Comparison of ENCODE assay signal across 7 mouse cellular contexts in the genomic region with DNA sequence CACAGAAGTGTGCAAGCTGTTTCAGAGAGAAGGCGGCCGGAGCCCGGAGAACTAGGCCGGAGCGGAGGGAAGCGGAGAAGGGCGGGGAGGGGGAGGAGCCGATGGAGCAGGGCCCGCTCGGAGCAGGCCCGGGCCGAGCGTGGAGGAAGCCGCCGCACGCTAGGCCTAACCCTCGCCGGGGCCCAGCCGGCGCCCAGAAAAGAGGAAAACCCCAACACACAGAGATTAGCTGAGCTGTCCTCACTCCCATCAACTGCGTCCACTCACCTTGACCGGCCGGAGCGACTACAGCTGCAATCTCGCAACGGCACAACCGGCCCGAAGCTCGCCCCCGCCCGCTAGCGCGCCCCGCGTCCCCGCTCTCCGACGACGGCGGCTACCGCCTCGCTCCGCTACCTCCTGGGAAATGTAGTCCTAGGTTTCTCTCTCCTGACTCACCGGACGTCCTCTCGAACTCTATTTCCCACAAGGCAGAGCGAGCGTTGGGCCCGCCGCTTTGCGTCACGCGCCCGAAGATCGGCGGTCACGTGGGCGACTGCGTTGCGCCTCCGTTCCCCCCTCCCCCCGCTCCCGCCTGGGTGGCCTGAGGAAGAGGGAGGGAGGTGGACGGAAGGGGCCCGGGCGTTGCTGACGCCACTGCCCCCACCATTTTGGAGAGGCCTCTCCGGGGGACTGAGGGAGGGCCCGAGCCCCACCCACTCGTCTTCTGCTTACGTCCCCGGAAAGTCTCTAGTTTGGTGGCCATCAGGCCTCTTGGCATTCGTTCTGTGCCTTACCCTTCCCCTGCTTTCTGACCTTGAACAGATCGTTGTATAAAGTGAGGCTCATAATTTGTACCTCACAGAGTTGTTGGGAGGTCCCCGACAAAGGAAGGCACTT. TPM values are rescaled to one million over a fixed set of nuclear protein-coding genes. Genes with fewer than 3 reads are reported as not detected.
DNase-seq lines count a peak whose midpoint lies in the region; ATAC-seq lines count a peak whose summit lies in the region.

Gene Thrap3, minus strand, starts transcription at position 458 of the 879 bp plus-strand sequence.

- H3K4me2 ChIP-seq in intestine, embryonic 16.5 days (ENCODE audit: low read depth, low read length), result peak within 1 kb of the TSS; percentile 83
- H3K4me2 ChIP-seq in midbrain, embryonic 11.5 days, result peak within 1 kb of the TSS; percentile 76

- H3K27ac ChIP-seq in intestine, embryonic 16.5 days (ENCODE audit: low read length), result peak within 1 kb of the TSS; percentile 98
- H3K27ac ChIP-seq in midbrain, embryonic 11.5 days (ENCODE audit: low read depth, low read length), result peak within 1 kb of the TSS; percentile 92

- H3K4me3 ChIP-seq in intestine, embryonic 16.5 days (ENCODE audit: low read length), result peak within 1 kb of the TSS; percentile 76
- peak within 1 kb of the TSS; percentile 83 for H3K4me3 ChIP-seq in midbrain, embryonic 11.5 days (ENCODE audit: low read depth, low read length)

- under 1% methylated on average over 74 of the region's 75 CpGs for WGBS in intestine, embryonic 16.5 days
- under 1% methylated on average over 73 of the region's 75 CpGs for WGBS in midbrain, embryonic 11.5 days

- intact Hi-C loops in left cerebral cortex, postnatal 36 days (cut with DNase I), result no loop called here

- peak; percentile 99 for ATAC-seq in intestine, embryonic 16.5 days
- ATAC-seq in midbrain, embryonic 11.5 days (ENCODE audit: low FRiP score), result peak; percentile 99

- H3K9me3 ChIP-seq in intestine, embryonic 16.5 days (ENCODE audit: control insufficient read depth, low read length), result no peaks in the 10 kb centered on the region
- no peaks in the 10 kb centered on the region for H3K9me3 ChIP-seq in midbrain, embryonic 11.5 days (ENCODE audit: control insufficient read depth, low read length)

- peak within 1 kb of the TSS; percentile 93 for H3K9ac ChIP-seq in intestine, embryonic 16.5 days (ENCODE audit: low read depth, low read length)
- peak within 1 kb of the TSS; percentile 92 for H3K9ac ChIP-seq in midbrain, embryonic 11.5 days (ENCODE audit: low read length)

- no peaks in the 10 kb centered on the region for H3K27me3 ChIP-seq in intestine, embryonic 16.5 days (replicated peaks; ENCODE audit: control insufficient read depth, insufficient read depth, low read length)
- H3K27me3 ChIP-seq in midbrain, embryonic 11.5 days (ENCODE audit: control insufficient read depth, insufficient read depth, low read length), result no peaks in the 10 kb centered on the region

- no peaks in the 10 kb centered on the region for H3K36me3 ChIP-seq in intestine, embryonic 16.5 days (ENCODE audit: control insufficient read depth, insufficient read depth, low read length)
- H3K36me3 ChIP-seq in midbrain, embryonic 11.5 days (ENCODE audit: control insufficient read depth, insufficient read depth, low read length), result peaks cover 2% of the 10 kb centered on the region; the same call in 1 of the 2 replicates

- peaks cover 36% of the 10 kb centered on the region for H3K4me1 ChIP-seq in intestine, embryonic 16.5 days (ENCODE audit: control insufficient read depth, insufficient read depth, low read length)
- H3K4me1 ChIP-seq in midbrain, embryonic 11.5 days (ENCODE audit: control insufficient read depth, insufficient read depth, low read length), result peaks cover 13% of the 10 kb centered on the region

- DNase-seq in adrenal gland, adult 8-10 months, result peak; percentile 99
- peak; percentile 98 for DNase-seq in embryo, embryonic 9.5 days (ENCODE audit: extremely low spot score)
- DNase-seq in gastrocnemius, postnatal 4 days (ENCODE audit: low spot score in 2 of 2), result peak; percentile 99
- peak; percentile 99 for DNase-seq in left cerebral cortex, postnatal 36 days (ENCODE audit: low spot score in 2 of 2)
- peak; percentile 99 for DNase-seq in midbrain, embryonic 11.5 days (ENCODE audit: low spot score, missing footprints)
- DNase-seq in skeletal muscle tissue, adult 2 months (ENCODE audit: low read depth, low spot score), result peak; percentile 99

RNA-seq across cellular contexts. Expression of gene Thrap3, which starts in this region (rescaled TPM):
- total RNA-seq in adrenal gland, adult 8-10 months (2022), result 100 to 1,000 TPM; 203 to 250 (median 221) TPM
- total RNA-seq in gastrocnemius, postnatal 4 days (2021), result 100 to 1,000 TPM; 182 to 188 TPM
- 132 and 141 TPM in 2 replicates for polyA plus RNA-seq in intestine, embryonic 16.5 days (2015; fragmentation: Nextera tagmentation; extraction: Ambion mirVana)
- 100 to 1,000 TPM; 134 to 159 TPM for total RNA-seq in left cerebral cortex, postnatal 36 days (2021)
- polyA plus RNA-seq in midbrain, embryonic 11.5 days (2014; fragmentation: Nextera tagmentation; extraction: Ambion mirVana), result 192 and 219 TPM in 2 replicates

Comparison
In these comparisons a context has a peak if more than half of its experiments do, and no peak if none do; other contexts are left out.
1. Peak in every context shown above with its lines: DNase-seq, ATAC-seq, H3K4me3 ChIP-seq and H3K27ac ChIP-seq.